Mouse (Mus musculus): ENCODE data around the gene Fam83g.

The Fam83g gene

GRCm38 (mm10) chr11:61719826-61720225 is 35.9 kb downstream of the Fam83g start:
- DNase-seq: no peak

GRCm38 (mm10) chr11:61720636-61721035 is 36.7 kb downstream of the Fam83g start, which contains the start of gene Slc5a10:
Gene Slc5a10 (minus strand): TSS chr11:61720826.
- DNase-seq: no peak

DNA sequence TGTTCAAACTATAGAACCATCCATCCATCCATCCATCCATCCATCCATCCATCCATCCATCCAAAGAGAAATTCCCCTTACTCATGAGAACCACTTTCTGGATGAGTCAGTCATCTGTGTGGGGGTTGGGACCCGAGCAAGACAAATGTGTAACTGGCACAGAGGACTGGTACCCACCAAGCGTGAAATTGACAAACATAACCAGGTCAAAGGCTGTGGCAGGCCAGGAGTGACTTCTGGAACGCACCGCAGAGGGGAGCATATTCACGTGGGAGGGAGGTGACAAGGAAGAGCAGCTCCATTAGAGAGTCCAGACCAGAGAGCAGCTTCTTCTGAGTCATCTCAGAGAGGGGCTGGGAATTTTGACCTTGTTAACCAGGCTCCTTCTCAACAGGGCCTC is 38.2 kb downstream of the Fam83g start:
- DNase-seq: no peak

- no peak for DNase-seq
Measured at GRCm38 (mm10) chr11:61728037-61728436, 44.1 kb downstream of the Fam83g start.

GRCm38 (mm10) chr11:61732672-61733071 is 48.8 kb downstream of the Fam83g start:
- no peak for DNase-seq

- DNase-seq: no peak
Measured at GRCm38 (mm10) chr11:61737290-61737689, 53.4 kb downstream of the Fam83g start.

DNA sequence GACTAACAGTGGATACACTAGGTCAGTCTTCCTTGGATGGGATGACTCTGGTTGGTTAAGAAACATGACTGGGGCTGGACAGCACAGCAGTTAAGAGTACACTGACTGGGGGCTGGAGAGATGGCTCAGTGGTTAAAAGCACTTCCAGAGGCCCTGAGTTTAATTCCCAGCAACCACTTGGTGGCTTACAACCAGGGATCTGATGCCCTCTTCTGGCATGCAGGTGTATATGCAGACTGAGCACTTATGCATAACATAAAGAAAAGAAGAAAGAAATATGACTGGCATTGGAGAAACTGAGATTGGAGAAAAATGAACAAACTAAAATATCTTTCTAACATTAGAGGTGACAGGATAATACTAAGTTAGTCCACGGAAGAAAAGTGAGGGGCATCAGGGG is 56.6 kb downstream of the Fam83g start:
- DNase-seq: no peak

GRCm38 (mm10) chr11:61743768-61744167 is 59.9 kb downstream of the Fam83g start:
- no peak for DNase-seq

DNA sequence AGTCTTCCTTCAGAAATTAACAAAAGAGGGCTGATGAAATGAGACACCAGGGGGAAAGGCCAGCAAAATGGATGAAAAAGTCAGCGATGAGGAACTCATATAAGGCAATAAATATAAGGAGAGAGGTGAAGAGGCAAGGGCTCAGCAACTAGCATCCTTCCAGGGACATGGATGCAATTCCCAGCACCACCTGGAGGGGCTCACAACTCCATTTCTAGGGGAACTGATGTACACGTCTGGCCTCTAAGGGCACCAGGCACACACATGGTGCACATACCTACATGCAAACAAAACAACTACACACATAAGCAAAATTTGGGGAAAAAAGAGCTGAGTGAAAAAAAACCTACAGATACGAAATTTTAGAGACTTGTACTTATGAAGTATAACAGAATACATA is 60.6 kb downstream of the Fam83g start:
- DNase-seq: no peak

GRCm38 (mm10) chr11:61745781-61746180 is 61.9 kb downstream of the Fam83g start:
- no peak for DNase-seq

GRCm38 (mm10) chr11:61747161-61747560 is 63.3 kb downstream of the Fam83g start:
- no peak for DNase-seq

DNA sequence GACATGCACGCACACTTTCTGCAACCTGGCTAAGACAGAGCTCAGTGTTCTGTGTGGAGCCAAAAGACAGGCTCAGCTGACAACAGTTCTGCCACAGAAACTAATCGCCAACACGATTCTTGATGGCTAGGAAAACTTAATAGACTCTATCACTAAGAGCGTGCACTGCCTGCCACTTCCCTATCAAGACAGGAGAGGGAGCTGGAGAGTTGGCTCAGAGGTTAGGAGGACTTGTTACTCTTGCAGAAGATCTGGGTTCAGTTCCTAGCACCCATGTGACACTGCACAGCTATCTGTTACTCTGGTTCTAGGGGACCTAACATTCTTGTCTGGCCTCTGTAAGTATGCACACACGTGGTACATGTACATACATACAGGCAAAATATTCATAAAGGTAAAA is 67.7 kb downstream of the Fam83g start:
- DNase-seq: no peak

- no peak for DNase-seq
Measured at GRCm38 (mm10) chr11:61757151-61757550, 73.3 kb downstream of the Fam83g start.

Measured in right cerebral cortex, postnatal 14 days (tissue).